Mouse (Mus musculus) left cerebral cortex, adult 2 months (tissue): ENCODE results near the gene Lyve1. TPM values are rescaled to one million over a fixed set of nuclear protein-coding genes. Genes with fewer than 3 reads are reported as not detected.

Source experiments
- DNase-seq, 2 experiments: peaks; one replicate each; pipeline ENCODE4 v3.0.0; 2021 to 2022; ENCODE audit warnings: low spot score in 2 of 2, mixed read lengths in 1 of 2; ENCODE audit errors: extremely low spot score in 1 of 2
- H3K27ac ChIP-seq: fragments of 200-600 bp; 2 replicates; pipeline ENCODE4 v1.8.1; 2022
- H3K4me3 ChIP-seq: fragments of 200-600 bp; 2 replicates; pipeline ENCODE4 v1.8.1; 2022
- CTCF ChIP-seq: fragments of 200-600 bp; IDR thresholded peaks from 2 replicates; pipeline ENCODE4 v1.8.1; 2022; ENCODE audit warnings: antibody characterized with exemption, mild to moderate bottlenecking, moderate library complexity
- intact Hi-C: fragments of 180-260 bp; cut with DNase I; formaldehyde crosslinking; loops from one replicate; pipeline ENCODE4 v1.15.1; 2025
- total RNA-seq, 2 experiments: library from RNA; stranded (reverse); gene quantifications; 2 replicates each; pipeline ENCODE4 v1.2.3; 2021

Lyve1 gene
- total RNA-seq, 2 experiments from 2014 or later: 2.0 to 3.4 TPM

- H3K27ac ChIP-seq: no peak overlapping the region
- intact Hi-C loops: no loop called here
- TF ChIP-seq CTCF: no peak
- no peak for DNase-seq
- H3K4me3 ChIP-seq: no peak overlapping the region
These were observed 15.0 kb upstream of the Lyve1 start for GRCm38 (mm10) chr7:110878028-110878427.

- Histone ChIP-seq H3K27ac (no peak overlapping the region), H3K4me3 (no peak overlapping the region)
- TF ChIP-seq CTCF: no peak
- intact Hi-C loops: no loop called here
- no peak for DNase-seq
These were observed 13.9 kb upstream of the Lyve1 start for GRCm38 (mm10) chr7:110876965-110877364.

- no peak overlapping the region for H3K4me3 ChIP-seq
- no peak for DNase-seq
- TF ChIP-seq CTCF: no peak
- H3K27ac ChIP-seq: no peak overlapping the region
- intact Hi-C loops: no loop called here
These were observed 5.8 kb upstream of the Lyve1 start for GRCm38 (mm10) chr7:110868807-110869206.

DNA sequence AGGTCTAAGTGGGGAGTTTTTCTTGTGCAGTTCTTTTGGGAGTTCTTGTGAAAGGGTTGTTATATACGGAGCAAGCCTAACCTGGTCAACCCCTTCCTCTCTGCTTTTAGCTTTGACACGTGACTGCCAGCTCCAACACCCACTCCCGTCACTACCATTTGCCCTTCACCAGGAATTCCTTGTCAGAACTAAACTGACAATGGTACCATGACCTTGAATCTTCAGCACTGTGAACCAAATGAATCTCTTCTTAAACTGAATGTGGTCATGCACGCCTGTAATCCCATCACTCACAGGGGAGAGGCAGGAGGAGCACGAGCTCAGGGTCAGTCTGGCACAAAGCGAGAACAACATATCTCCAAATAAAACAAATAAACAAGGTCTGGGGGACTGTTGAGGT lies 4.1 kb upstream of the Lyve1 start:
- DNase-seq: no peak
- H3K4me3 ChIP-seq: no peak overlapping the region
- no peak overlapping the region for H3K27ac ChIP-seq
- intact Hi-C loops: no loop called here
- no peak for TF ChIP-seq CTCF

GRCm38 (mm10) chr7:110866021-110866420 lies 3.0 kb upstream of the Lyve1 start:
- H3K4me3 ChIP-seq: no peak overlapping the region
- intact Hi-C loops: no loop called here
- no peak for DNase-seq
- H3K27ac ChIP-seq: no peak overlapping the region
- no peak for TF ChIP-seq CTCF

GRCm38 (mm10) chr7:110865570-110865969 lies 2.5 kb upstream of the Lyve1 start:
- no peak for DNase-seq
- no peak for TF ChIP-seq CTCF
- Histone ChIP-seq H3K4me3 (no peak overlapping the region), H3K27ac (no peak overlapping the region)
- intact Hi-C loops: no loop called here

- no peak for DNase-seq
- no peak overlapping the region for H3K4me3 ChIP-seq
- H3K27ac ChIP-seq: no peak overlapping the region
- intact Hi-C loops: no loop called here
- no peak for TF ChIP-seq CTCF
These were observed 2.0 kb upstream of the Lyve1 start for GRCm38 (mm10) chr7:110865038-110865437.

- H3K27ac ChIP-seq: no peak overlapping the region
- no peak for DNase-seq
- intact Hi-C loops: no loop called here
- no peak overlapping the region for H3K4me3 ChIP-seq
- TF ChIP-seq CTCF: no peak
These were observed 2.9 kb downstream of the Lyve1 start for GRCm38 (mm10) chr7:110860129-110860528.

DNA sequence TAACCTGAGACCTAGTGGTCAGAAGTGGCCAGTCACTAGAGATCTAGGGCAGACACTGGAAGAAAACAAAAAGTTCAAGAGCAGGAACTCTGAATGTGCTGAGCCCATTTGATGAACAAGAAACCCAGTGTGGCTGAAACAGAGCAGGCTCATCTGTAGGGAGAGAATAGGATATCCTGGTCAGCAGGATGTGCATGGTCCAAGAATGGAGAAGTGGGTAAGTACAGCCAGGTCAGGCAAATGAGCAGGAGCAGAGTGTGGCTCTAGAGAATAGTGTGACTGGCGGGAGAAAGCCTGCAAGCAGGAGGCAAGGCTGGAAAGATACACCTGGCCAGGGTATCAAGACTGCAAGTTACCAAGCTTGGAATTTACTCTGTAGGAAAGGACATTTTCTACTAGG lies 7.4 kb downstream of the Lyve1 start:
- H3K27ac ChIP-seq: no peak overlapping the region
- intact Hi-C loops: no loop called here

GRCm38 (mm10) chr7:110854927-110855546 lies 8.0 kb downstream of the Lyve1 start:
- H3K4me3 ChIP-seq: no peak overlapping the region

More for the DNA sequence above, 7.4 kb downstream of the Lyve1 start:
- no peak for DNase-seq
- no peak overlapping the region for H3K4me3 ChIP-seq
- TF ChIP-seq CTCF: no peak

GRCm38 (mm10) chr7:110854519-110854918 lies 8.5 kb downstream of the Lyve1 start:
- H3K4me3 ChIP-seq: no peak overlapping the region
- peak overlapping the region; percentile 80 for H3K27ac ChIP-seq
- no peak for TF ChIP-seq CTCF
- DNase-seq: no peak
- intact Hi-C loops: no loop called here

More at GRCm38 (mm10) chr7:110854927-110855546, 8.0 kb downstream of the Lyve1 start:
- peak overlapping the region; percentile 5; the same call in 1 of the 2 replicates for H3K27ac ChIP-seq
- DNase-seq: no peak
- no peak for TF ChIP-seq CTCF
- intact Hi-C loops: no loop called here

DNA sequence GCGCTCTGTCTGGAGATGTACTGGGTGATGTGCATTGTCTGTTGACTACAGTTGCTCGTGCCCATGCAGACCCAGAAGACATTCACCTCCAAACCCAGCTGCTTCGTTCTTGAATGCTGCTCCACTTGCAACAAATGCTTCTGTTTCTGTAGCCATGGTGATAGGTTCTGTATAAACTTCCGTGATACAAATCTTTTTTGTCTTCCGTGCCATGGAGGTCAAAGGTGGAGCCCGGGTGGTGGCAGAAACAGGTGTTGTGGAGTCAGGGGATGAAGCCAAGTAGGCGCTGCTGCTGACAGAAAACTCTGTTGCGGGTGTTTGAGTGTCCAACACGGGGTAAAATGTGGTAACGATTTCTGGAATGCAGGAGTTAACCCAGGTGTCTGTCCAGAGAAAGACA lies 9.4 kb downstream of the Lyve1 start:
- intact Hi-C loops: no loop called here
- TF ChIP-seq CTCF: no peak
- Histone ChIP-seq H3K4me3 (no peak overlapping the region), H3K27ac (peak overlapping the region; percentile 80)
- peak in 1 of 2 experiments; percentile 13 for DNase-seq

DNA sequence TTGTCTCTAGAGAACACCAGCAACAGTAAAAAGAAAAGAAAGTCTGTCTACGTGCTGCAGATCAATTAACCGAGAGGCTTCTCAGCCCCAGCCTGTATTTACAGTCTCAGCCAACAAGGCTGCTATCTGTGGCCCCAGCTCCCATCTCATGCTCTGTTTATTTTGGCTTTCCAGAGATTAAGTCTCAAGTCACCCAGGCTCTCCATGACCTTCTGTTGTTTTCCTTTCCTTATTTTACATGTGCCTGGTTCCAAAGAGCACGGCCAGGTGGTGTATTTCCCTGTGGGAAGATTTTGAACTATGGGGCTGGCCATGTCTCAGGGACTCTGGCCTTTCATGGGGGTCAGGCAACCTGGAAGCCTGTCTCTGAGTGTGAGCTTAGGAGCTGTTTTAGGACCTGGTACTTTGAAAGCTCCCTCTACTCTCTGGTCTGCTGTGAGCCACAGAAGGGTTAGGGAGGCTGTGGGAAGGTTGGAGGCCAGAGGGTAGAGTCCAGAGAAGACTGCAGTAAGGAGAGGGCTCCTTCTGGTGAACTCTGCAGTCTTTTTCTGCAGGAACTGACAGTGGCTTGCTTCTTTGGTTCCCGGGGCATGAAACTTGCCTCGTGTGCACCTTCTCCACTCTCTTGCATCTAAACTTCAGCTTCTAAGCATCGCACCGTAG lies 11.4 kb downstream of the Lyve1 start:
- DNase-seq: no peak
- no peak for TF ChIP-seq CTCF
- H3K27ac ChIP-seq: no peak overlapping the region
- no peak overlapping the region for H3K4me3 ChIP-seq
- intact Hi-C loops: no loop called here
